Mouse (Mus musculus) common myeloid progenitor, adult 5-6 weeks (primary cell): ENCODE data around the gene Ntm. TPM values are rescaled to one million over a fixed set of nuclear protein-coding genes. Genes with fewer than 3 reads are reported as not detected.

Experiments
- ATAC-seq: replicated peaks from 2 replicates; pipeline ENCODE4 v1.8.0; 2016; ENCODE audit warnings: low read depth, mild to moderate bottlenecking, moderate TSS enrichment, inconsistent platforms; ENCODE audit not compliant: poor library complexity, severe bottlenecking
- total RNA-seq: library from RNA; stranded (forward); fragments of 200-1000, 187-1606 nt; gene quantifications from 2 replicates; pipeline ENCODE4 v1.2.3, GENCODE M21; 2017

The Ntm gene
- total RNA-seq, 1 experiment from 2014 or later = not detected

DNA sequence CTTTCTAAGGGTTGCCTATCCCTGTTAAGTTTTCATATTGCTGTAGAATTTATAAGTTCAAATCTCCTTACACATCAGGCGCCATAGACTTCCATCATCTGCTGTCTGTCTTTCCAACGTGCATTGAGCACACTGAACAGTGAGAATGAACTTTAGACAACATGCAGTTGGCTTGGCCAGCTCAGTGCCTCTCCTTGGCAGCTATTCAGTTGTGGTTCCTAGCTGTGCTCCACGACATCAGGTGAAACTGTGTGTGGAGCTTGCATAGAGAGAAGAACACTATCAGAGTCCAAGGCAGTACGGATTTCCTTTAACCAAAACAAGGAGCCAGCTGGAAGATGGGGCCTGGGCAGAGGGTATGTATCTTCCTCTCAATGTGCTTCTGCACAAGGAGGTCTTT is 199.6 kb downstream of the Ntm start:
- no peak for ATAC-seq

DNA sequence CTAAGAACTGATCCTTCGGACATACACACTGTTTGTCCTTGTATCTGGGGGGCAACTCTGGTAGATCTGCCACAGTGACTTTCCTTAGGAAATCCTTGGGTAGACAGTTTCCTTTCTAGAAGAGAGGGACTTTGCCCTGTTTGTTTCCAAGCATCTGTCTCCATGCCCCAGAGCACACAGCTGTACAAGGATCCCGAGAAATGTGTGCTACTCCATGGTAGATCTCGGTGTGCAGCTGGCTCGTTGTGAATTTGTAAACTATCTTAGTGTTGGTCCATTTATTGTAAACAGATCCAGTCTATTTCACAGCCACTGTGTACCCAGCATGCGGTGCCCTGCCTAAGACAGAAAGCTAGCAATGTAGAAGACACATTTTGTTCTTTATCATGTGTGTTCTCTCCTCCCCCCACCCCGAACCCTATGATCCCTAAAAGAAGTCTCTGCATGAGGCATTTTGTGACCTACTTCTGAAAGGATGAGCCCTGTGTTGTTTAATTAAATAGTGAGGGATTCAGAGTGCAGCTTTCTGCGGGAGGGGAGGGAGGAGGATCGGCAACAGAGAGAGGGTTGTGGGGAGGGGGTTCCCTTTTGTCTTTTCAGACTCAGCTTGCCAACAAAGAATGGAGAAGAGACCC is 200.9 kb downstream of the Ntm start:
- no peak for ATAC-seq

DNA sequence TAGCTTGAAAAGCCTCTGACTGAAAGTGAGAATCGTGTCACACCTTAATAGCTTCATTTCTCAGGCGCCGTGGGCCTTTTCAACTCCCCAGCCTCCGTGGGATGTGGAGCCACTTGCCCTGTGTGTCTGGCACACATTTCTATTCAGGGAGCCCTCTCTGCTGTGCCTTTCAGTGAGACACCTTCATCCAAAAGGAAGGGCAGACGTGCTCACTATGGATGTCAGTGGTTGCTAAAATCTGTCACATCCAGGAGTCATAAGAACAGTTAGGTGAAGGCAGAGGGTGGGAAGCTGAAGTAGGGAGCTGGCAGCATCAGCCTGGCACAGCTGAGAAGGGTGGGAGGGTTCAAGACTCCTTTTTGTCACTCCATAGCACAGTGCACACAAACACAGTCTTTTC is 201.4 kb downstream of the Ntm start:
- no peak for ATAC-seq

- ATAC-seq = no peak
These were observed 203.0 kb downstream of the Ntm start for GRCm38 (mm10) chr9:29759940-29760339.

GRCm38 (mm10) chr9:29759060-29759459 is 203.9 kb downstream of the Ntm start:
- no peak for ATAC-seq

GRCm38 (mm10) chr9:29754374-29754773 is 208.6 kb downstream of the Ntm start:
- no peak for ATAC-seq

- ATAC-seq = peak; percentile 70
These were observed 211.5 kb downstream of the Ntm start for GRCm38 (mm10) chr9:29751396-29751795.

DNA sequence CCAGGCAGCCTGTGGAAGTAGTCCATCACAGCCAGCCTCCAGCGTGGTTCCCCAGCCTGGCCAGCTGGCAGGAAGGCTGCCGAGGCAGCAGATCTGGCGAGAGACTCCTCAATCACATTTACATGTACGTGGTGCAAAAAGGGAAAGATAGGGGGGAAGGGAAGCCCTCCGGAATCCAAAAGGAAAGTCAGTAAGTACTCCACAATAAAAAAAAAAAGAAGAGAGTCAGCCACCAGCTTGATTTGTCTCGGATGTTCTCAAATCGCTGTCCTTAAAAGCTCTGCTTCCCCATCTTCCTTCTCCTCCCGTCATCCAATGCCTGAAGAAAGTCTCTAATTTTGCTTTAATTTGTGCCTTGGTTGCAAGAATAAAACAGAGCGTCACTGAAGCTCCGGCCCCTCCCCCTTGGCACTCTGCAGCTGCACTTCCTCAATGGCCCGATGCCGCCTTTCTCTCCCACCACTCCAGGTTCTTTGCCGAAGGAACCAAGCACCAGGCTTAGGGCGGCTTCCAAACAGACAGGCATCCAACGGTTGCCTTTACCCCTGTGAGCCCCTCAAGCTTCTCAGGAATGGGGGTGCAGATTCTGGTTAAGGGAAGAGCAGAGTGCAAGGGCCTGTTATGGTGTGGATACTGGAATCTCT is 212.4 kb downstream of the Ntm start:
- ATAC-seq = peak; percentile 97

DNA sequence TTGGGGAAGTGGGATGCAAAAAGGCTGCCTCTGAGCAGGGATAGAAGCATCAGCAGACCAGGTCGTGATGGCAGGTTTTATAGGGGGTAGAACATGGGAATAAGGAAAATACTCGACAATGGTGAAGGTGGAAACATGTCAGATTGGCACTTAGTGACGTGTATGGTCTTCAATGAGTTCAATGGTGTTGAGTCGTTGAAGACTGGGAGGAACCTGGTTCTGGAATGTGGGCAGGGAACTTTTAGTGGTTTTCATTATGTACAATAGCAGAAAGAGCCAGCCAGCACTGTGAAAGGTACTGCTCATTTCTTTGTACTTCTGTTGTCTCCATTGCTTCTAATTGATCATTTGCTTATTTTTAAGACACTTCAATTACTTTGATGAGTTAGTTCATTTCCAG is 214.9 kb downstream of the Ntm start:
- ATAC-seq = no peak

- ATAC-seq = no peak
These were observed 224.0 kb downstream of the Ntm start for GRCm38 (mm10) chr9:29738835-29739526.

- ATAC-seq = no peak
These were observed 226.9 kb downstream of the Ntm start for GRCm38 (mm10) chr9:29736031-29736430.

DNA sequence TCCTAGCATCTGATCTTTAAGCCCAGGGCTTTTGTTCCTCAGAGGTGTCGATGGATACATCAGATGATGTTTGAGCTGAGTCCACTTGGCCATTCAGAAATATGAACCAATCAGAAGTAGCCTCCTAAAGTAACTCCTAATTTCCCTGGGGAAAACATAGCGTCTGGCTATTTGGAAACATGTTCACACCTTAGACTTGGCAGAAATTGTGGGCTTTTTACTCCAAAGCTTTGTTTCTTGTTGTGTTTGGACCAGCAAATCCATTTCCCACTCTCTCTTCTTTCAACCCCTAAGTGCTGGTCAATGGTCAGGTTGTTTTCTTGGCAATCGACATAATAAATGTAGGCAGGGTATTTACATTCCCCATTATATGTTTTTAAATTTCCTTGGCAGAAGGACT is 230.0 kb downstream of the Ntm start:
- no peak for ATAC-seq

DNA sequence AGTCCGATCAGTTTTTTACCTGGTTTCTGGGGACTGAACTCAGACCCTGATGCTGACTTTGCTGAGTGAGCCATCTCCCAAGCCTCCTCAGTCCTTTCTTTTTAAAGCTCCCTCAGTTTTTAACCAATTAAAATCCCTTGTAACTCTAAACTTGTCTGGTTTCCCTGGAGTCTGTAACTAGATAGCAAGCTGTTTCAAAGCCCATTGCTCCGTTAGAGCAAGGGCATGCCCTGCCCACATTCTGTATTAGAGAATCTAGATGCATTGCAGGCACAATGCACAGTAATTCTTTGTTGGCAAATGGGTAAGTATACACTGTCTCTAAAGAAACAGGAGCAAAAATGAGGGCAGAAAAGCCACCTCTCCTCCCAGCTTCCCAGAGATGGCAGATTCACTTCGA is 231.3 kb downstream of the Ntm start:
- no peak for ATAC-seq

- no peak for ATAC-seq
These were observed 235.2 kb downstream of the Ntm start for GRCm38 (mm10) chr9:29727540-29728432.

DNA sequence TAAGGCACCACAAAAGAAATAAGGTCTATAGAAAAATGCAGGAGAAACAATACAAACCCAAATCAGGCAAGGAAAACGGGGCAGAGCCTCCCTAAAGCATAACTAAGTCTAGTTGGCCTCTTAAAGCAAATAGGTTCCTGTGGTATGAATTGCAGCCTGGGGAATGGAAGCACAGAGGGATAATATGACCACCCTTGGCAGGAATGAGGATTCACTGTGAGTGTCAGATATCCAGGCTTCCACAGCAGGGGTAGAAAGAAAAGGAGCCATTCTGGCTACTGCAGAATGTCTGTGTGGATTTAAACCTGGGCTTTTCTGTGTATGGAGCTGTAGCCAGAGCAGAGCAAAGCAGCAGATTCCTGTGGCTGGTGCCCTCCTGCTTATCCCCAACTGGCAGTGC is 241.5 kb downstream of the Ntm start:
- no peak for ATAC-seq

- ATAC-seq = no peak
These were observed 246.1 kb downstream of the Ntm start for GRCm38 (mm10) chr9:29716795-29717194.

DNA sequence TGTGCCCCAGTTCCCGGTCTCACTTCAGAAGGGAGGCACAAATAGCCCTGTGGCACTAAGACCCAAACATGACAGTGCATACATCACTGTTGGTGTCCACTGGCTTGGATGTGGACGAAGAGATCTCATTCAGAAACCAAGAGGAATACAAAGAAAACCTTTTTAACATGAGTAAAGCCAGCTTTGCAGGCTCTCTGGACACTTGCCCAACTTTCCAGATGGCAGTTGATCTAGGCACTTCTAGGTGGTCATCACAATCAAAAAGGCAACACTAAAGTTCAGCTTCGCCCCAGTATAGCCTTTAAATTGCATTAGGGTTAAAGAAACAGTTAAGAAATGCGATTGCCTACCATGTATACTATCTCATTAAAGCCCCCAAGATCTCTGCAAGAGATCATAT is 264.7 kb downstream of the Ntm start:
- ATAC-seq = no peak

GRCm38 (mm10) chr9:29694151-29694550 is 268.8 kb downstream of the Ntm start:
- ATAC-seq = no peak

DNA sequence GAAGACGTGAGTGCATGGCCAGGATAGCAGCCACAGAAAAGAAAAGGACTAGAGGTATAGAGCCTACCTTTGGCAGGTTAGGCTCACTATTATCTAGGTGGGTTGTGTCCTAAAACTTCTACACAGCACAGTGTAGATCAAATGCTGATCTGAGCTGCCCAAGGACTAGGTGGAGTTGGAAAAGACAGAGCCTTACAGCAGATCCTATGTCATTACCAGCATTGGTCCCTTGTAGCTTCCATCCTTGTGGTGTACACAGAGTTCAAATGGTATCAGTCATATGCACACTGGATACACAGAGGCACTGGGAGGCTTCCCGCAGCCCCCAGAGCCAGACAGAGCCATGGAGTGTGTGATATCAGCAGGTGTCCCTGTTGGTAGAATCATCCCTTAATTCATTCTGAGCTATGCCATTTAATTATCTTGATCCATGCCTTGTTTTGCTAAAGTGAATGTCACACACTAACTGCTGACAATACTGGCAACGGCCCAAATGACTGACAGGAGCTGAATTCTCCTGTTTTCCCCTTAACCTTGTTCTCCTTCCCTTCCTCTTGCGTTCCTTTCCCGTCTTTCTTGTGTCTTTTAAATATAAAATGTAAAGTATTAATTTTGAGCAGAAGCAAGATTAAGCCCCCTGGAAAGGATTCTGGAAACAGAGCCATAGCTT is 271.6 kb downstream of the Ntm start:
- ATAC-seq = no peak

DNA sequence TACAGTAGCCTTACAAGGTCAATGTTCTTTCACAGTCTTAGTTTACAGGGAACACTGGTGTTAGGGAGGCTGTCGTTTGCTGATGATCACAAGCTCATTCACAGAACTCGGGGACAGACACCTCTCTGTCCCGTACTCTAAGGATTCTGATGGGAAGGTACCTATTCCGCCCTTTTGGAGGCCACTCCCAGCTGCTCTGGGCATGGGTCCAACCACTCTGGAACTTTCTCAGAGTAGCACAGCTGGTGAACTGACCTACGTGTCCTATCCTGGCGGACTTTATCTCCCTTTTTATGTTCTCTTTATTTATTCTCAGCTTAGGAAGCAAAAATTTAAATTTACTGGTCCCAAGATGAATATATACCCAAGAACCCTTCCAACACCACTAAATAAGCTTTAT is 280.7 kb downstream of the Ntm start:
- no peak for ATAC-seq
